In the genomic region with DNA sequence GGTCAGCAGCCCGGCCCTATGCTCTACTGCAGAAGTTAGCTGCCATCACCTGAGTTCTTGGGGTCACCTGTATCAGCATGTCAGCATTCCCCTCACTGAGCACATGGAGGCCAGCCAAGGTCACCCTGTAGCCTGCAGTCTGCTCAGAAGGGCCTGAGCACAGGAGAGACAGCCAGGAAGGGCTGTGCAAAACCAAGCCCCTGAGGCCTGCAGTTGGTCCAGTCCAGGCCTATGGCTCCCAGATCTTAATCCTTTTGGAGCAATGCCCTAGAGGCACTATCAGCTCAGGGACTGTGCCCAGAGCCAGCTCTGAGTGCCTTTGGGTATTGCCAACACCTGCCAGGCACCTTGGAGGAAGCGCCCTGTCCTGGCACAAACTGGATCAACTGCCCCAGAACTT, we compare ENCODE assay signal across 12 mouse cellular contexts. TPM values are rescaled to one million over a fixed set of nuclear protein-coding genes. Genes with fewer than 3 reads are reported as not detected.
DNase-seq lines count a peak whose midpoint lies in the region; ATAC-seq lines count a peak whose summit lies in the region.
"Had no signal": no experiment of that assay in that cellular context is flagged by ENCODE, and none has a peak within 500 bp of the region (broad histone marks: within the 10 kb centered on the region; RNA-seq: fewer than 3 reads in every experiment).

No protein-coding gene starts in this region.

- peak overlapping the region; percentile 33 to 35; a peak in 3 of 4 replicates for H3K27ac ChIP-seq in heart, embryonic 14.5 days (replicated peaks in 1 of 2; ENCODE audit: control insufficient read depth in 1 of 2, insufficient read depth in 1 of 2, low read depth in 2 of 2, low read length in 2 of 2)
- 0 out of 2 replicates have a peak overlapping the region, but pooled peaks have one; percentile 20 for H3K27ac ChIP-seq in lung, embryonic 15.5 days

- 88% methylated on average over 2 of the region's 2 CpGs for WGBS in heart, embryonic 14.5 days
- 95% methylated on average over 2 of the region's 2 CpGs for WGBS in lung, embryonic 15.5 days

- H3K4me2 ChIP-seq in heart, embryonic 14.5 days (ENCODE audit: low read length) = no peak overlapping the region
- H3K4me2 ChIP-seq in lung, embryonic 15.5 days = no peak overlapping the region

- peak; percentile 28 to 34 for DNase-seq in cerebellum, postnatal 10 days
- DNase-seq in heart, postnatal 4 days = no peak
- no peak for DNase-seq in lung, postnatal 10 days
- peak; percentile 65 to 70 for DNase-seq in kidney, postnatal 36 days
- no peak for DNase-seq in ovary, postnatal 14 days (ENCODE audit: low spot score)
- DNase-seq: lung, adult 2 months; right cerebral cortex, postnatal 14 days had no signal

- no peaks in the 10 kb centered on the region for H3K9me3 ChIP-seq in heart, embryonic 14.5 days (ENCODE audit: control insufficient read depth, low read length)
- H3K9me3 ChIP-seq in lung, embryonic 15.5 days = no peaks in the 10 kb centered on the region

- peaks cover 21 to 60% of the 10 kb centered on the region in 2 experiments for H3K4me1 ChIP-seq in heart, embryonic 14.5 days (ENCODE audit: control insufficient read depth in 2 of 2, insufficient read depth in 2 of 2, low read length in 2 of 2)
- peaks cover 42% of the 10 kb centered on the region for H3K4me1 ChIP-seq in lung, embryonic 15.5 days

- ATAC-seq in cerebellum, adult (ENCODE audit: insufficient number of reproducible peaks, low FRiP score, low TSS enrichment) = no peak
- ATAC-seq in heart, embryonic 14.5 days (ENCODE audit: insufficient number of reproducible peaks, insufficient read depth, low FRiP score, low read depth) = no peak
- no peak for ATAC-seq in lung, embryonic 15.5 days (ENCODE audit: borderline replicate concordance, extremely low read depth, low FRiP score, low TSS enrichment)
- ATAC-seq: midbrain, embryonic 16.5 days had no signal

- peak overlapping the region; percentile 44 for H3K9ac ChIP-seq in heart, embryonic 14.5 days (ENCODE audit: low read length)
- H3K9ac ChIP-seq in lung, embryonic 15.5 days = no peak overlapping the region

- no peaks in the 10 kb centered on the region for H3K27me3 ChIP-seq in heart, embryonic 14.5 days (ENCODE audit: control insufficient read depth, insufficient read depth, low read length)
- no peaks in the 10 kb centered on the region for H3K27me3 ChIP-seq in lung, embryonic 15.5 days

- H3K4me3 ChIP-seq in heart, embryonic 14.5 days (ENCODE audit: control insufficient read depth in 1 of 2, insufficient read depth in 1 of 2, low read depth in 1 of 2, low read length in 2 of 2) = no peak overlapping the region
- H3K4me3 ChIP-seq in lung, embryonic 15.5 days = no peak overlapping the region

- H3K36me3 ChIP-seq in heart, embryonic 14.5 days (ENCODE audit: control insufficient read depth, insufficient read depth, low read length) = peaks cover 37% of the 10 kb centered on the region
- H3K36me3 ChIP-seq in lung, embryonic 15.5 days = peaks cover 23% of the 10 kb centered on the region

RNA-seq across cellular contexts. Expression of a gene that starts 5.8 kb away (rescaled TPM):
- 2.9 and 5.3 TPM in 2 replicates for polyA plus RNA-seq in heart, embryonic 14.5 days (2014; fragmentation: Nextera tagmentation; extraction: Ambion mirVana)
- 10 to 100 TPM; 45.4 to 45.6 TPM for total RNA-seq in heart, postnatal 4 days (2021)
- polyA plus RNA-seq in lung, embryonic 15.5 days (2015; fragmentation: Nextera tagmentation; extraction: Ambion mirVana) = 23.8 and 24.8 TPM in 2 replicates

RNA-seq across cellular contexts. Expression of a gene that starts 20.0 kb away (rescaled TPM):
- 0.13 and 0.38 TPM in 2 replicates for polyA plus RNA-seq in heart, embryonic 14.5 days (2014; fragmentation: Nextera tagmentation; extraction: Ambion mirVana)
- under 1 TPM in 1 of 2 experiments, not detected in 1; 0.17 TPM for total RNA-seq in heart, postnatal 4 days (2021)
- 0.50 and 0.54 TPM in 2 replicates for polyA plus RNA-seq in lung, embryonic 15.5 days (2015; fragmentation: Nextera tagmentation; extraction: Ambion mirVana)

RNA-seq across cellular contexts. Expression of a gene that starts 20.3 kb away (rescaled TPM):
- polyA plus RNA-seq in heart, embryonic 14.5 days (2014; fragmentation: Nextera tagmentation; extraction: Ambion mirVana) = 140 and 144 TPM in 2 replicates
- 10 to 100 TPM; 55.3 to 61.1 TPM for total RNA-seq in heart, postnatal 4 days (2021)
- polyA plus RNA-seq in lung, embryonic 15.5 days (2015; fragmentation: Nextera tagmentation; extraction: Ambion mirVana) = 164 and 183 TPM in 2 replicates

RNA-seq across cellular contexts. Expression of a gene that starts 39.4 kb away (rescaled TPM):
- not detected in 2 replicates for polyA plus RNA-seq in heart, embryonic 14.5 days (2014; fragmentation: Nextera tagmentation; extraction: Ambion mirVana)
- total RNA-seq in heart, postnatal 4 days (2021) = not detected
- 0.20 TPM in 1 of 2 replicates, not detected in the other for polyA plus RNA-seq in lung, embryonic 15.5 days (2015; fragmentation: Nextera tagmentation; extraction: Ambion mirVana)
- total RNA-seq: neutrophil, adult 5-6 weeks had no signal

RNA-seq across cellular contexts. Expression of a gene that starts 47.2 kb away (rescaled TPM):
- 26.6 and 29.2 TPM in 2 replicates for polyA plus RNA-seq in heart, embryonic 14.5 days (2014; fragmentation: Nextera tagmentation; extraction: Ambion mirVana)
- 10 to 100 TPM; 33.0 to 33.7 TPM for total RNA-seq in heart, postnatal 4 days (2021)
- polyA plus RNA-seq in lung, embryonic 15.5 days (2015; fragmentation: Nextera tagmentation; extraction: Ambion mirVana) = 46.4 and 51.4 TPM in 2 replicates

Comparison
In these comparisons a context has a peak if more than half of its experiments do, and no peak if none do; other contexts are left out.
1. DNase-seq: peak in cerebellum, postnatal 10 days (2 of 2) and kidney, postnatal 36 days (2 of 2); none in heart, postnatal 4 days (single experiment), lung, postnatal 10 days (single experiment) and ovary, postnatal 14 days (single experiment).